Mouse (Mus musculus) stomach, postnatal 0 days (tissue): ENCODE results near the gene Gm11273.

Experiments used
- CTCF ChIP-seq: IDR thresholded peaks from 2 replicates; pipeline ENCODE4 v1.5.1; 2016; ENCODE audit warnings: antibody characterized with exemption, low read depth, mild to moderate bottlenecking, moderate library complexity
- EP300 ChIP-seq: optimal IDR thresholded peaks from 2 replicates; pipeline ENCODE3; 2016; ENCODE audit warnings: antibody characterized with exemption

GRCm38 (mm10) chr13:21492847-21493246 is 8.4 kb downstream of the Gm11273 start:
- TF ChIP-seq CTCF (no peak), EP300 (no peak)
